Mouse (Mus musculus): ENCODE measurements around the gene Lmo3. TPM values are rescaled to one million over a fixed set of nuclear protein-coding genes. Genes with fewer than 3 reads are reported as not detected.

Gene Lmo3
- polyA plus RNA-seq, 1 experiment from 2014 or later = 1.3 TPM

GRCm38 (mm10) chr6:138582506-138583000 lies 785 bp upstream of the Lmo3 start:
- Histone ChIP-seq H3K36me3 (ENCODE audit: control insufficient read depth, insufficient read depth, low read length) (no peaks in the 10 kb centered on the region), H3K9ac (ENCODE audit: low read length) (no peak overlapping the region)

GRCm38 (mm10) chr6:138580491-138581076 lies 1.2 kb downstream of the Lmo3 start:
- TF ChIP-seq CTCF (IDR thresholded peaks at IDR 0.05; ENCODE audit: low read depth) = no peak
- TF ChIP-seq EP300 (optimal IDR thresholded peaks at IDR 0.05) = no peak
- ATAC-seq (ENCODE audit: low FRiP score, low TSS enrichment) (no peak), DNase-seq (ENCODE audit: low spot score) (no peak)
- Histone ChIP-seq H3K27ac (replicated peaks) (no peak overlapping the region), H3K9ac (ENCODE audit: low read length) (no peak overlapping the region), H3K36me3 (ENCODE audit: control insufficient read depth, insufficient read depth, low read length) (no peaks in the 10 kb centered on the region), H3K4me2 (replicated peaks; ENCODE audit: low read depth) (no peak overlapping the region), H3K27me3 (ENCODE audit: control insufficient read depth, insufficient read depth, low read length) (no peaks in the 10 kb centered on the region), H3K4me3 (ENCODE audit: low read depth, low read length) (no peak overlapping the region), H3K9me3 (ENCODE audit: control insufficient read depth, low read length) (no peaks in the 10 kb centered on the region), H3K4me1 (replicated peaks; ENCODE audit: control insufficient read depth, insufficient read depth) (no peaks in the 10 kb centered on the region)
- WGBS = 53% methylated on average over 9 of the region's 9 CpGs

More at GRCm38 (mm10) chr6:138582506-138583000, 785 bp upstream of the Lmo3 start:
- ATAC-seq (ENCODE audit: low FRiP score, low TSS enrichment) (no peak), DNase-seq (ENCODE audit: low spot score) (no peak)
- Histone ChIP-seq H3K27me3 (ENCODE audit: control insufficient read depth, insufficient read depth, low read length) (no peaks in the 10 kb centered on the region), H3K4me1 (replicated peaks; ENCODE audit: control insufficient read depth, insufficient read depth) (no peaks in the 10 kb centered on the region), H3K27ac (replicated peaks) (no peak overlapping the region), H3K9me3 (ENCODE audit: control insufficient read depth, low read length) (no peaks in the 10 kb centered on the region), H3K4me2 (replicated peaks; ENCODE audit: low read depth) (no peak overlapping the region), H3K4me3 (ENCODE audit: low read depth, low read length) (no peak overlapping the region)
- WGBS = 62% methylated on average over 4 of the region's 4 CpGs
- no peak for TF ChIP-seq EP300 (optimal IDR thresholded peaks at IDR 0.05)
- TF ChIP-seq CTCF (IDR thresholded peaks at IDR 0.05; ENCODE audit: low read depth) = no peak

DNA sequence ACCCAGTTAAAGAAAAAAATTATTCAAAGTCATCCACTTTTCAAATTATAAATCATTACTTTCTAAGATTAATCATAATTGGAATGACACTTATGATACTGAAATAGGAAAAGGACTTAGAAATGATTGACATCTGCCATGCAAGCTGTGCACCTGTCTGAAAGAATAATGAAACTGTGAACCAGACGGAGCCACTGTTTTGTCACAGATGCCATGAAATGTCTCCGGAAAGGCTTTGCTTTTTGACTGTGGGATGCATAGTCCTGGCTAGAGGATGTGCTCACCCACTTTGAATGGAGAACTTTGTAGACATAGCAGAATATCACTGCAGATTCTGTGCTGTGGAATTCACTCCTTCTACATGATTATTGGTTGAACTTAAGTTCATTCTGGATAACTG lies 18.4 kb downstream of the Lmo3 start:
- no peaks in the 10 kb centered on the region for H3K36me3 ChIP-seq (ENCODE audit: control insufficient read depth, insufficient read depth, low read length)
- DNase-seq (ENCODE audit: low spot score) = no peak
- no peaks in the 10 kb centered on the region for H3K27me3 ChIP-seq (ENCODE audit: control insufficient read depth, insufficient read depth, low read length)
- TF ChIP-seq EP300 (optimal IDR thresholded peaks at IDR 0.05) (no peak), CTCF (IDR thresholded peaks at IDR 0.05; ENCODE audit: low read depth) (no peak)
- WGBS = 83% methylated on average over 2 of the region's 2 CpGs
- H3K9me3 ChIP-seq (ENCODE audit: control insufficient read depth, low read length) = no peaks in the 10 kb centered on the region
- ATAC-seq (ENCODE audit: low FRiP score, low TSS enrichment) = no peak
- no peaks in the 10 kb centered on the region for H3K4me1 ChIP-seq (replicated peaks; ENCODE audit: control insufficient read depth, insufficient read depth)
- no peak overlapping the region for H3K9ac ChIP-seq (ENCODE audit: low read length)
- H3K4me2 ChIP-seq (replicated peaks; ENCODE audit: low read depth) = no peak overlapping the region
- H3K4me3 ChIP-seq (ENCODE audit: low read depth, low read length) = no peak overlapping the region
- no peak overlapping the region for H3K27ac ChIP-seq (replicated peaks)

DNA sequence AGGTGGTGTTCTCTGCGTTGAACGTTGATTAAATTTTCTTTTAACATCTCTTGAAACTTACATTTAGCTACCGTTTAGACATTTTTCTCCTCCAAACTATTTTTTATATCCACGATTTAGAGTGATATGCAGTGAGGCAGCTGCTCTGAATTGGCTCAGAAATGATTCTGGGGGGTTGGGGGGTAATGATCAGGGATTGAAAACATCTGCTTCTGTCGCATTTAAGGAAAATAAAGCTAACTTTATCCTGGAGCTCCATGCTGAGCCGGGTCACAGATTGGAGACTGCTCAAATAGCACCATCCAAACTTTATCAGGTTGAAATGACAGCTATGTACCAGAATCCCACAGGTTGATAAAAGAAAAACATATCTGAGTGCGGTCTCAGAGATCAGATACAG lies 29.6 kb downstream of the Lmo3 start:
- Histone ChIP-seq H3K4me3 (ENCODE audit: low read depth, low read length) (no peak overlapping the region), H3K4me1 (replicated peaks; ENCODE audit: control insufficient read depth, insufficient read depth) (no peaks in the 10 kb centered on the region), H3K9me3 (ENCODE audit: control insufficient read depth, low read length) (no peaks in the 10 kb centered on the region), H3K27me3 (ENCODE audit: control insufficient read depth, insufficient read depth, low read length) (no peaks in the 10 kb centered on the region), H3K4me2 (replicated peaks; ENCODE audit: low read depth) (no peak overlapping the region), H3K9ac (ENCODE audit: low read length) (no peak overlapping the region), H3K36me3 (ENCODE audit: control insufficient read depth, insufficient read depth, low read length) (no peaks in the 10 kb centered on the region), H3K27ac (replicated peaks) (no peak overlapping the region)
- no peak for TF ChIP-seq CTCF (IDR thresholded peaks at IDR 0.05; ENCODE audit: low read depth)
- TF ChIP-seq EP300 (optimal IDR thresholded peaks at IDR 0.05) = no peak
- 37% methylated on average over 7 of the region's 7 CpGs for WGBS
- no peak for DNase-seq (ENCODE audit: low spot score)
- ATAC-seq (ENCODE audit: low FRiP score, low TSS enrichment) = no peak

GRCm38 (mm10) chr6:138534879-138535278 lies 46.9 kb downstream of the Lmo3 start:
- H3K4me1 ChIP-seq (replicated peaks; ENCODE audit: control insufficient read depth, insufficient read depth) = no peaks in the 10 kb centered on the region
- DNase-seq (ENCODE audit: low spot score) = no peak
- no peaks in the 10 kb centered on the region for H3K36me3 ChIP-seq (ENCODE audit: control insufficient read depth, insufficient read depth, low read length)
- H3K9ac ChIP-seq (ENCODE audit: low read length) = no peak overlapping the region
- ATAC-seq (ENCODE audit: low FRiP score, low TSS enrichment) = no peak
- H3K27ac ChIP-seq (replicated peaks) = no peak overlapping the region
- WGBS = 71% methylated on average over 2 of the region's 2 CpGs
- H3K27me3 ChIP-seq (ENCODE audit: control insufficient read depth, insufficient read depth, low read length) = no peaks in the 10 kb centered on the region
- no peak overlapping the region for H3K4me2 ChIP-seq (replicated peaks; ENCODE audit: low read depth)
- TF ChIP-seq CTCF (IDR thresholded peaks at IDR 0.05; ENCODE audit: low read depth) = no peak
- TF ChIP-seq EP300 (optimal IDR thresholded peaks at IDR 0.05) = no peak
- no peaks in the 10 kb centered on the region for H3K9me3 ChIP-seq (ENCODE audit: control insufficient read depth, low read length)
- no peak overlapping the region for H3K4me3 ChIP-seq (ENCODE audit: low read depth, low read length)

DNA sequence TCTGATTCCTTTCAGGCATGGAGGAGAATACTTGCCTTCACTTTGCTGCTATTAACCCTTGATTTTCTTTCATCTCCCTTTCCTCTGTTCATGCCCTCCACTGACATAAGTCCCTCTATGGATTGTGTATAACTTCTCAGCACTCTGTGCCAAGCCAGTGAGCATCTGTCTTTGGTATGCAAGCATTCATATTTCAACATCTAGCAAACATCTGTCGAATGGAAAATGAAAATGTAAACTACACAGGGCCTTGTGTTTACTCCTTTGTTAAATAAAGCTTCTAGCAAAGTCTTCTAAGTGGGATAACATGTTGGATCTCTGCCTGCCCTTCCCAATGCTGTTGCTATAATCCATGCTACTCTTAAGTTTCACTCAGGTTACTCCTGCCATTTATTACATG lies 75.1 kb downstream of the Lmo3 start:
- H3K9me3 ChIP-seq (ENCODE audit: control insufficient read depth, low read length) = no peaks in the 10 kb centered on the region
- H3K27ac ChIP-seq (replicated peaks) = no peak overlapping the region
- DNase-seq (ENCODE audit: low spot score) (no peak), ATAC-seq (ENCODE audit: low FRiP score, low TSS enrichment) (no peak)
- TF ChIP-seq CTCF (IDR thresholded peaks at IDR 0.05; ENCODE audit: low read depth) = no peak
- TF ChIP-seq EP300 (optimal IDR thresholded peaks at IDR 0.05) = no peak
- no peak overlapping the region for H3K4me2 ChIP-seq (replicated peaks; ENCODE audit: low read depth)
- no peak overlapping the region for H3K4me3 ChIP-seq (ENCODE audit: low read depth, low read length)
- H3K27me3 ChIP-seq (ENCODE audit: control insufficient read depth, insufficient read depth, low read length) = no peaks in the 10 kb centered on the region
- H3K9ac ChIP-seq (ENCODE audit: low read length) = no peak overlapping the region
- no peaks in the 10 kb centered on the region for H3K36me3 ChIP-seq (ENCODE audit: control insufficient read depth, insufficient read depth, low read length)
- H3K4me1 ChIP-seq (replicated peaks; ENCODE audit: control insufficient read depth, insufficient read depth) = no peaks in the 10 kb centered on the region
- 29% methylated on average over 1 of the region's 1 CpGs for WGBS
